In the genomic region with DNA sequence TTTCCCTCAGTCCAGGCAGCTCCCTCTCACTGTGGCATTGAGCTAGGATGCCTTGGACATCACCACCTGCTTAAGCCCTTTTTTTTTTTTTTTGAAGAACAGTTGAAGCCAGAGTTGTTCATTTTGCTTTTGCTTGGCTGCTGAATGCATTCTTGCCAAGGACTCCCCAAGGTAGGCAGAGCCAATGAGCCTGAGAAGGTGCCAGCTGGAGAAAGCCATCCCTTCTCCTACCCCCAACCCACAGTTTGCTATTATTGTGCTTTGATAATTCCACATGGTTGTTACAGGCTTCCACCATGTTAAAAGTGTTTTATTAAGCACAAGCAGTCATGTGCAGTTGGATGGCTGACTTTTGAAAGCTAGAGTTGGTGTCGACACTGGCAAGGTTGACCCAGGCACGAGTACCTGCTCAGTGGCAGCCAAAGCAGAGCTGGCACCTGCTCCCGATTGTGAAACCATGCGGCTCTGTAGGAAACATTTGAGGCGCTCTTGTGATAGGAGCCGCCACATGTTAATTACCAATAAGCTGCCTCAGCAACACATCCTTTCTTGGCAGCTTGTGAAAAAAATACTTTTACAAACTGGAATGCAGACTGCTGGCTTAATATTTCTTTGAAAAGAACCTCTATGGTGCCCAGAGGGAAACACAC, we compare ENCODE assay signal across 11 mouse cellular contexts.
DNase-seq lines count a peak whose midpoint lies in the region; ATAC-seq lines count a peak whose summit lies in the region.
"Had no signal": no experiment of that assay in that cellular context is flagged by ENCODE, and none has a peak within 500 bp of the region (broad histone marks: within the 10 kb centered on the region; RNA-seq: fewer than 3 reads in every experiment).

No protein-coding gene starts in this region.

- no peaks in the 10 kb centered on the region for H3K9me3 ChIP-seq in heart, embryonic 11.5 days (replicated peaks; ENCODE audit: control insufficient read depth, low read length)
- H3K9me3 ChIP-seq: heart, embryonic 13.5 days had no signal

- no peak for ATAC-seq in heart, embryonic 11.5 days (replicated peaks; ENCODE audit: insufficient number of reproducible peaks, low FRiP score, low TSS enrichment)
- ATAC-seq in granulocyte monocyte progenitor cell, adult 5-6 weeks (replicated peaks; ENCODE audit: poor library complexity, severe bottlenecking), result no peak

- no peaks in the 10 kb centered on the region; the same call in 1 of the 2 replicates for H3K27me3 ChIP-seq in heart, embryonic 11.5 days (ENCODE audit: control insufficient read depth, insufficient read depth, low read length)

- intact Hi-C loops in heart, postnatal 14 days (cut with DNase I), result no loop called here

- DNase-seq in heart, adult 9 months (ENCODE audit: low spot score in 2 of 2), result peak; percentile 8 to 43
- peak; percentile 51 for DNase-seq in brain, adult 2 months (ENCODE audit: low read depth, low spot score)
- peak; percentile 21 to 34 for DNase-seq in cerebellum, adult 18-20 months
- DNase-seq in heart, postnatal 14 days, result peak; percentile 39 to 40
- DNase-seq in testis, postnatal 10 days (ENCODE audit: low spot score), result no peak
- DNase-seq: kidney, adult 2 months; thymus, postnatal 4 days had no signal

- H3K27ac ChIP-seq in heart, embryonic 11.5 days (ENCODE audit: low read depth, low read length), result no peak overlapping the region
- H3K27ac ChIP-seq: heart, embryonic 13.5 days; macrophage had no signal

- no peak overlapping the region for H3K9ac ChIP-seq in heart, embryonic 11.5 days (ENCODE audit: low read depth, low read length)
- H3K9ac ChIP-seq: heart, embryonic 13.5 days had no signal

- H3K4me2 ChIP-seq in heart, embryonic 11.5 days, result no peak overlapping the region
- H3K4me2 ChIP-seq: heart, embryonic 13.5 days had no signal

- no peaks in the 10 kb centered on the region for H3K36me3 ChIP-seq in heart, embryonic 11.5 days (ENCODE audit: control insufficient read depth, insufficient read depth, low read length)
- H3K36me3 ChIP-seq: heart, embryonic 13.5 days had no signal

- no peaks in the 10 kb centered on the region for H3K4me1 ChIP-seq in heart, embryonic 11.5 days (ENCODE audit: control insufficient read depth, insufficient read depth, low read length)
- H3K4me1 ChIP-seq: heart, embryonic 13.5 days had no signal

- WGBS in heart, embryonic 11.5 days (ENCODE audit: insufficient replicate concordance), result 90% methylated on average over 6 of the region's 6 CpGs

- H3K4me3 ChIP-seq in heart, embryonic 11.5 days (ENCODE audit: low read depth, low read length), result no peak overlapping the region
- H3K4me3 ChIP-seq: heart, embryonic 13.5 days had no signal
